Mouse (Mus musculus) kidney, postnatal 36 days (tissue): ENCODE measurements at regions not wholly inside any gene's neighbourhood (a gene's known extent, or its start where the extent isn't known, plus 50 kb on each side); places are given as distances from the start of the nearest gene placed in this dataset.

Experiments
- DNase-seq, 2 experiments: peaks; one replicate each; pipeline ENCODE4 v3.0.0; 2021 to 2022; ENCODE audit warnings: mixed read lengths in 2 of 2

DNA sequence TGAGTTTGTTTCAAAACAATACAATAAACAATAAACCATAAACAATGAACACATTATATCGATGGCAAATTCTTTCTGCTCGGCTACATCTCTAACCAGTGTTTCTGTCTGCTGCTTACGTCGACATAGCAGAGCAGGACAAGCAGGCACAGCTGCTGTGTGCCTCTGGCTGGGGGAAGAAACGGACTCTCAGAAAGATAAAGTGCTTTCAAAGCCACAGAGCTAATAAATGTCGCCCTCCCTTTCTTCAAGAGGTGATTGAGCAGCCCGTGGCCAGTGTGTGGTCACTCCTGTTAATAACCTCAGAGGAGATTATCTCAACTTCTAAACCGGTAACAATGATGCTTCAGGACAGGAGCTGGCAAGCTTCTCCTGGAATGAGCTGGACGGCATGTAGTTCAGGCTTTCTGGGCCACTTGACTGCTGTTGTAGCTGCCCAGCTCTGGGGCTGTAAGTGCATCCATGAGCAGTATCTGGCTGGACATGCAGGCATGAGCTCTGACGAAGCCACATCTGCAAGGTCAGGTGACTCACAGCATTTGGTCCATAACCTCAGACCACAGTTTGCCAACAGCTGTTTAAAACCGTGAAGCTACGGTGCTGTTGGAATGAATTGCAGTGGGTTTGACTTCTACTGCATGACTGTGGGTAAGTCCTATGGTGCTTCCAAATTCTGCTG lies 55.6 kb downstream of the Evx1 start:
- no peak for DNase-seq

DNA sequence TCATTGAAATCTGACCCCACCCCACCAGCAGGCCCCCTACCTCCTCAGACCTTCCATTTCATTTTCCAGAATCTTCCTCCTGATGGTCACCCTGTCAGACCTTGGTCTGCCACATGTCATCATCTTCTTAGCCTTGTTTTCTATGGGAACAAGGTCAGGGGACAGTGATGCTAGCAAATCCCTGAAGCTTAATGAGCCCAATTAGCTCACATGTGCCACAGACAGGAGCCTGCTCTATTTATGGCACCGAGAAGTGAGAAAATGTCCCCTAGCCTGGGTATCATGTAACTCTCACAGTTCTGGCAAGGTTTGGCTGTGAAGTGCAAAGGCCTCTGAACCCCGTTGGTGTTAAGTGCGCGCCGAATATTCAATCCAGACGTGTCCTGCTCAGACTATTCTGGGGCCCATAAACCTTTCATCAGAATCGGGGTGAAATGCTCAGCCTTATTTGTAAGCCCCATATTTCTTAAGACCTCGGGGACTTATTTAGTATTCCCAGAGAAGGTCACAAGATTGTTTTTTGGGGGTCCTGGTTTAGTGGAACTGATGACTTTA lies 57.6 kb downstream of the Evx1 start:
- DNase-seq, result no peak

DNA sequence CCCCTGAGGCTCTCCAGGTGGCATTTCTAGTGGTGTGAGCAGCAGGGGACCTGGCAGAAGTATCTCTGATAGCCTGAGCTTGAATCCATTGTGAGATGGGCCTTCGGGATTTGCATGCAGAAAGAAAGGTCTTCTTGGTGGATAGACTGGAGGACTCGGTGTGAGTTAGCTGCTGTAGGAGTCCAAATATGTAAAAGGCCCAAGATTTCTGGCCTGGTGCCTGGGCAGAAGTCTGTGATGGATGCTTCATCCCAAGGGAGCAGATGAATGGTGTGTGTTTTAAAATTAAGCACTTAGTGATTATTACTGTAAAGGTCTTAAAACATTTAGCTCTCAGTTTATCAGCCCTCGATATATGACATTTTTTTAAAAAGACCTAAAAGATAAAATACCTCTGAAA lies 65.8 kb downstream of the Evx1 start:
- no peak for DNase-seq

DNA sequence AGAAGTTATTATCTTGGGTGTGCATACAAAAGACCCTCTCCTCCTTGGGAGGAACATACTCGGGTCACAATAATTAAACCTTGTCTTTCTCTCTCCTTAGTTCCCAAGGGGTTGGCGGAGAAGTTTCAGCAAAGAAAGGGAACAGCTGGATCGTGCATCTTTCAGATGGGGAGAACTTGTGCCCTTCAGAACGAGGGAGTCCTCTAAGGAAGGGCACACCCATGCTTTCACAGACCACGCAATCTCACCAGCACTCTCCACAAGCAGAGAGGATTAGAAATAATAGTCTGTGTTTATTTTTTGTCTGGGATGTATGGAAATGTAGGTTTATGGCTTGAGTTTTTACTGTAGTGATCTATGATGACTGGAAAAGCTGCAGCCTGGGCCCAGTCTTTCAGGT lies 66.3 kb downstream of the Evx1 start:
- no peak for DNase-seq

DNA sequence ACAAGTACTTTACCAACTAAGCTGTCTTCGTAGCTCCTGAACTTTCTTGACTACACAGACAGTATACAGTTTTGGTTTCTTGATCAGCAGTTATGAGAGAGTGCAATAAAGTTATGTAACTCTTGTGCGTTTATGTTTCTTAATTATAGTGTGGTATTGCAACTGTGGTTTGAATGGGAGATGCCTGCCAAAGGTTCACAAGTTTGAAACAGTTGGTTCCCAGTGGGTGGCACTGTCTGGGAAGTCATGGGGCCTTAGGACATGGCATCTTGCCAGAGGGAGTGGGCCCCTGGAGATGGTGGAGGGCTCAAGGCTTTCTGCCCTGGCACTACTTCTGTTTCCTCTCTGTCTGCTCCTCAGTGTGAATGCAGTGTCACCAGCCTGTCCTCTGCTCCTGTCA lies 71.7 kb downstream of the Evx1 start:
- DNase-seq, result no peak

DNA sequence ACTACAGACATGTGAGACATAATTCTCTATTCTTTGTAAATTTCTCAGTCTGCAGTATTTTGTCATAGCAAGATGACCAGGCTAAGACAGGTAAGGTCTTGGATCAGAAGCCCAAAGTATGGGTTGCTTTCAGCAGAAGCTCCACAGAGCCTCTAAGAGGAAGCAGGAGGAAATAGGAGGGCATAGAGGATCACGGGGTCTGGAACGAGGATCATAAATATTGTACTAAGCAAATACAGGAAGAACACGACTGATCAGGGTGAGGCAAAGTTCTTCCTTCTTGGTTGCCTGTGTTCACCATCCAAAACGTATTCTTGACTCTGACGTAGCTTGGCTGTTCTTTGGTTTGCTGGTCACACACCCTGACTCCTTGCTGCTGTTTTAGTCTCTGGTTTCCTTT lies 88.1 kb downstream of the Evx1 start:
- no peak for DNase-seq

DNA sequence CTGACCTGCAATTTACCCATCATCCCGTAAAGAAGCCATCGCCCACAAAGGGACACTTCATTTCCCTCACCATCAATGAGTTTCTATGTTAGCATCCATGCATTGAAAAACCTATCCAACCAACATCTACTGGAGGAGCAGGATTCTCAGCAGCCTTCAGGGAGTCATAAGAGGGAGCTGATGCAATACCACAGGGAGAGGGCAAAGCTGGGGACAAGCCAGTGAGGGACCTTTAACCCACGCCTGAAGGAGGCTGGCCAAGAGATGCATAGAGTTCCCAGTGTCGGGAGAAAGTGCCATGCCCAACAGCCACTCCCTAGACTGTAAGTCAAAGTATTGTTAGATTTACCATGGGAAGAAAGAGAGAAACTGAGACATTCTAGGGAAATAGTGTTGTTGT lies 96.7 kb downstream of the Evx1 start:
- DNase-seq, result no peak

DNA sequence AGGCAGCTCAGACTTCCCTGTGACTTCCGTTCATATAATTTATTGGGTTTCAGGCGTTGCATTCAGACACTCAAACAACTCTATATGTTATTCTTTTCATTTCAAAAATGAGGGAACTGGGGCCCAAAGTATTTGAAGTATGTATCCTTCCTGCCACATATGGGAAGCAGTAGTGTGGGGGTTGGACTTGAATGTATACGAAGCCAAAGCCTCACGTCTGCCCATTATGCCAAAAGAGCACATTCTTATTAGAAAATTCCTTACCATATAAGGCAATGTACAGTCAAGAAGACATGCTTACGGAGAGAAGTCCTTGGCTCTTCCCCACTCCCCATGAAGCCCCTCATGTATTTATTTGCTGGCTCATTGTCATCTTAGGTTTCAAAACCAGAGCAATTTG lies 97.4 kb downstream of the Evx1 start:
- no peak for DNase-seq

DNA sequence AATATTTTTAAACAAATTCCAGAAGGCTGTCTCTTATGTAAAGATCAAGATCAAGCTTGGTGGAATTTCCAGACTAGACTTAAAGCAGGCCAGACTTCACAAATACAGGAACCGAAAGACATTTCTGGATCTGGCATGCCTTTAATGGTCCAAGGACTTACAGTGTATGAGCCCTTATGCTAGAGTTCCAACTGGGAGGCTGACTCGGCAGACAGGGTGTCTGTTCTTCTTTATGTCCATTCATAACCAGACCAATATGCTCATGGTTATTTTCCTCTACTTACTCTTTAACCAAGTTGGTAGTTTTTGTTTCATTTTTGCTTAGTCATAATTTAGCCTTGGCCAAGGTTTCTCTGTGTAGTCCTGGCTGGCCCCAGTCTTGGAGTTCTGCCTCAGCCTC lies 98.0 kb downstream of the Evx1 start:
- DNase-seq, result no peak

DNA sequence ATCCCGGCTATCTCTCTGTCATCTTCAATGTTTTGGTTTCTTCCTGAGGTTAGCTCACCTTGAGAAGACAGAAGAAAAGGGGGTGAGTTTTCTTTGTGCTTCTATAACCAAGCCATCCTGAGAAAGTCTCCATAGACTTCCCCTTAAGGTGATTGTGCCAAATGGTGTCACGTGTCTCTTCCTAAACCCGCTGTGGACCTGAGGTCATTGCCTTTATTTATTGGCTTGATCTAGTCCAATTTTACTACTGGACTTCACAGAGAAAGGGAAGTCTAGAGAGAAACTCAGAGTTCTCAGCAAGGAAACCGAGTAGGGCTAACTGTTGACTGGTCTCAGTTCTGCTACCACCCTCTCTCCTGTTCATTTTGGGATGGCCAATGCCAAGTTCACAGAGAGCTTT lies 100.3 kb downstream of the Evx1 start:
- DNase-seq, result no peak

DNA sequence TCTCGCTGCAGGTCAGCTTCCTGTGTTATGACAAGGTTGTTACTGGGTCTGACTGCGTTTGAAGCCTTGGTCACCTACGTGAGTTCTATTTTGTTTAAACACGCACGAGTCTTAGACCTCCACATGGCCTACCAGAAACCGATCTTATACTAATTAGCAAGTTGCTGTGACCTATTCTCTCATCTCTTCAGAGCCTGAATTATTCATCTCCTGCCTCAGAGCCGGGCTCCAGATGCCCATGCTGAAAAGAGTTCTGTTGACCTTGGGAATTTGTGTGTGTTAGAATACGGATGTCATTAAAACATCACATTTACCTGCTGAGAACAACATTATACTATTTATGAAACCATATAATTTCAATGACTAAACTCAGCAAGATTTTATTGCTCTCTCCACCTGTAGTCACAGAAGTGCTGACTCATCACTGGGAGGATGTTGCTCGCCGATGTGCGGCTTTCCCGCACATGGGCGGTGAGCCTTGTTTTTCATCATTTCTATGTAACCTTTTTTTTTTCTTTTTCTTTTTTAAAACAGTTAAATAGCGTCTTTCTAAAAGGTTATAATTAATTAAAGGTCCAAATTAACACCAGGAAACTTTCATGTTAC lies 102.1 kb downstream of the Evx1 start:
- DNase-seq, result no peak

DNA sequence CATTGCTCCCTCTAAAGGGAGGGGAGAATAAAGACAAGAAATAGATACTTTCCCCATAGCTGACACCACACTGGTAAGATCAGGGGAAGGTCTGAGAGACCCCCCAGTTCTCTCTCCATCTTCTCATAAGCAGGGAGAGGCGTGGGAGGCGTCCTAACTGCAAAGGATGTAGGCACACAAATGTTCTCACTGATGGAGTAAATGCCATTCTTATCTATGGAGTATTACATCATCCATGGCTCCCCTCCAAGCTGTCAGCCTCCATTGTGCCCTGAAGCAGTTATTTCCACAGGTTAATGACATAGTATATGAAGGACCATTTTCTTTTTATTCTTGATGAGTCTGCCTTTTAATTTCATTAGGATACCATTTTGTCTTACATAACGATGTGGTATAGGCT lies 103.2 kb downstream of the Evx1 start:
- no peak for DNase-seq

DNA sequence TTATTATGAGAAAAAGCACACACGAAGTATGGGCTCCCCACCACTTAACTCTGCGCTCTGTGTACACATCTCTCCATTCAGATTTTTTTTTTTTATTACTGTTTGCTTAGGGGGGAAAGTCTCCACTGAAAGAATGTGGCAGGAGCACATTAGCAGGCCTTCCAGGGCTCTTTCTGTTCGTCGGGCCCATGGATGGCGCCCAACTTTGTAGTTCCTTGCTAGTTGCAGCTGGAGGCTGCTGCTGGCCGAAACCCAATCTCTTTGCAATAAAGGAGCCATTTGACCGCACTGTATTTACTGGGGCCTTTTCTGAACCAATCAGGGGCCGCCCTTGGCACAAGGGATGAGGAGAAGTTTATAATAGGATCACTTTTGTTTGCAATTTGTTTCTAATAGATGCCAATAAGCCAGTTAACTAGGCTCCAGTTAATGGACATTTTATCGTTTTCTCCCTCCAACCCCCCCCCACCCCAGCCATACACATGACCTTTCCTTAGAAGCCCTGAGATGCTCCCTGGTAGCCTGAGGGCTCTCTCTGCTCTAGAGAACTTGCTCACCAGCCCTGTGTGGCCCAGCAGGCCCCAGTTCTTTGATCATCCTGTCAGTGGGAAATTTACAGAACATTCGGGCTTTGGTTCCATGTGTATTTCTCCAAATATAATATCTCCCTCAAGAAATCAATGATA lies 104.3 kb downstream of the Evx1 start:
- DNase-seq, result peak; percentile 5 to 32

DNA sequence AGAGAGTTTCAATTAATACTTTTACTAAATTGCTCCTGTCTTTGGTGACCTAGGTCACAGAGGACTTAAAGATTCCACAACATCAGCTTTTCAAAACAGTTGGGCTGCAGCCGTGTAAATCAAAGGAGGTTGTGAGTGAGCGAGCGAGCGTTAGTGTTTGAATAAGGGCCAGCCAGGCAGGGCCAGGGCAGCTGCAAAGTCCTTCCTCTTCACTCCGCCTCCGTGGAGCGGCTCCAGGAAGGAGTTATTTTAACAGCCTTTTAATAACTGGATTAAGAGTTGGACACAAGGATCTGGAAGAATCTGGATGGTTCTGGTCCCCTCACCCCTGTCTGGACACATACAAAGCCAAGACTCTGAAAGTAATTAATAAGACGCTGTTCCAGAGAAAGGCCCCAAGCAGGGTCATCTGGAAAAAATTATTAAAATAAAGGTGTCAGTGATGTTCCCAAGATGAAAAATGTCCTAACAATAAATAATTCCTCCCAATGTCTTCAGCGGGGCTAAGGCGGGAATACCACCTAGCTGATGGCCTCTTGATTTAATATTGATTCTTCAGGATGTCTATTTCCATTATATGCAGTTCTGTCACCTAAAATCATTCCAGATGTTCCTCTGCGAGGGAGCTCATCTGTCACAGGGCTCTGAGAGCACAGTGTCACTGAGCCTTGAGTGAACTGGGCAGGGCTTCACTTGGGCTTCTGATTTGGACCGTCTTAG lies 105.3 kb downstream of the Evx1 start:
- DNase-seq, result peak; percentile 54 to 78

DNA sequence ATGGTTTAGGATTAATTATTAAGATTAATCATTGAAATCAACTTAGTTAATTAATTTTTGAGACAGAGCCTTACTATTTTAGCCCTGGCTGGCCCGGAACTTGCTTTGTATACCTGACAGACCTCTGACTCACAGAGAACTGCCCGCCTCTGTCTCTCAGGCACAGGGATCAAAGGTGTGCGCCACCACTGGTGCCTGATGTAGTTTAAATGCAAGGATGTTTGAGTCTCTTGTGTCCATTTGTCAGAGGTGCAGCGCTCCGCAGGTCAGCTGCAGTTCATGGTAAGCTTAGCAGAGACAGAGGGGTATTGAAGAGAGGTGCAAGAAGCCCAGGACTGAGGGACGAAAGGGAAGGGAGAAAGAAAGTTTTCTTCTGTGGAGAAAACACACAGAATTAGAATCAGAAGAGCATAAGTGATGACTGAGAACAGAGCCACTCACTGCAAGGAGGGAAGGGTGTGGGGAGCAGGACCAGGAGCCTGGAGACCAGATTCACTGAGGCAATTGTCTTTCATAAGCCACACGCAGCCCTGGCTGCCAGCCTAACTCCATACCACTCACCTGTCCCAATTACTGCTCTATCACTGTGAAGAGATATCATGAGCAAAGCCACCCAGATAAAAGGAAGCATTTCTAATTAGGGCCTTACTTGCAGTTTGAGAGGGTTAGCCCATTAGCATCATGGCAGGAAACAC lies 107.1 kb downstream of the Evx1 start:
- peak in 1 of 2 experiments; percentile 8 for DNase-seq

DNA sequence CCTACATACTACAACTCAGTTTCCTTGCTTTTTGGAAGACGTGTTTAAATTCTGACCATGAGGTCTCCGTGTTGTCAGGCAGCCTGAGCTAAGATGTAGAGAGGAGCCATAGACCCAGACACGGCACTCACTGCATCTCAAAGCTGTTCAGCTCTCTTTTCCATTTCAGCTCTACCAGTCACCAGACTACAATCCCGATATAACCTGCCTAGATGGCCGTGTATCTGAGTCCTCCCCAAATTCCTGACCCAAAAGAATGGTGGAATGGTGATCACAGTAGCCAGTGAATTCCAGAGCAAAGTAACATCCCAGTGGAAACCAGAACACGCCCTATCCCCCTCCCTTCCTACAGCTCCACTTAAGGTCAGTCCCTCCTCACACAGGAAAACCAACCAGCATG lies 108.5 kb downstream of the Evx1 start:
- DNase-seq, result no peak

DNA sequence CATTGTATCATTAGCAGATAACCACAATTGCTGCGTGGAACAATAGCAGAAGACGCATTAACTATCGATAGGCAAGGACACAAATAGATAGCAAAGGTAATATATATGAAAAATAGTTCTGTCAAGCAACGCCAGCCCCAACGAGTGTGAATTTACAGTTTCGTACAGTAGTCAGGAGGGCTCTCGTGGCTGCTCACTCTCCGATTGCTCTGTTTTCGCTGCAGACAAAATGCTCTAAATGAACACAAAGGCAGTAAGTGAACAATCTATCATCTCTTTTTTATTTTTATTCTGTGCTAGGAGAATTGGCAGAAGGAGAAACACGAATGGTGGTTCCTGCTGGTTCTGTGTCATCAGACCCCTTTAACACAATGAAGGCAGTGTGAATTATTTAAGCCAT lies 109.4 kb downstream of the Evx1 start:
- no peak for DNase-seq

DNA sequence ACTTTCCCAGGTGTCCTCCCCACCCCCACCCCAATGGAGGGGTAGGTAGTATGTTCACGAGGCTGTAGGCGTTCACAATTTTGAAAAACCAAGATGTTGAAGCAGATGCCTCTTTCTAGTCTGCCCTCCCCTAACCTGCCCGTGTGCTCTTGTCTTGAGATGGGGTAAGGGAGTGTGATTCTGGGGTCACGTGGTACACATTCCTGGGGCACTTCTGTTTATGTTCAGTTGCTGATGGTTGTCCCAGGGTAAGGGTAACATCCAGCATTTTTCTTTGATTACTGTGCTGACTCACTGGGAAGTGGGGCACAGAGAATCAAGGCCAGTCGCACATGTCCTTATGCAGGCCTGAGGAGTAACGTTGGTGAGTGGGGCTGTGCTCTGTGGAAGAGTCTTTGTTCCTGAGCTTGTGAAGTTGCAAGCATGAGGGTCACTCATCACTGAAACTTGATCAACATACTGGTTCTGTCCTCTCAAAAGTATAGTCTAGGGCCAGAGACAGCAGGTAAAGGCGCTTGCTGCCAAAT lies 110.3 kb downstream of the Evx1 start:
- DNase-seq, result no peak

DNA sequence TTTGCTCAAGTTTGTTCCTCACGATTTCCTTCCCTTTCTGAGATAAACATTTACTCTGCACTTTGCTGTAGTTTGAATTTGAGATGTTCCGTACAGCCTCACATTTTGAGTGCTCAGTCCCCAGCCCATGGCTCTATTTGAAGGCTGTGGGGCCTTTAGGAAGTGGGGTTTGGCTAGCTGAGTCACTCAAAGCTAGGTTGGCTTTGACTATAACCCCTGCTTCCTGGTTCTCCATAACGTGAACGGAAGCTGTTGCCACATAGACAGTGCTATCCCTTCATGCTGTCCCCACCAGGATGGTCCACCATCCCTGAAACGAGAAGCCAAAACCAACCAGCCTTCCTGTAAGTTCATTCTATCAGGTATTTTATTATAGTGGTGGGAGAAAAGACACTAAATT lies 111.1 kb downstream of the Evx1 start:
- DNase-seq, result no peak

DNA sequence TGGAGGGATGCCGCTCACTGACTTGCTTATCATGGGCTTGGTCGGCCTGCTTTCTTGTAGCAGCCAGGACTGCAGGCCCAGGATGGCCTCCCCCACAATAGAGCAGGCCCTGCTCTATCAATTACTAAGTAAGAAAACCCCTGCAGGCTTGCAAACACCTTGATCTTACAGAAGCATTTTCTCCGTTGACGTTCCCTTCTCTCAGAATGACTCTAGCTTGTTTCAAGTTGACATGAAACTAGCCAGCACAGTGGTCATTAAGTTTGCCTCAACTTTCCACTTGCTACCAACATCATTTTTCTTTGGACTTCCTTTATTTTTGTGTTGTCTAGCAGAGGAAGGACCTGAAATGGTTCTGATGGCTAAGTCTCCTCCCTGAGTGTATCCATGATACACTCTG lies 111.8 kb downstream of the Evx1 start:
- DNase-seq, result no peak

DNA sequence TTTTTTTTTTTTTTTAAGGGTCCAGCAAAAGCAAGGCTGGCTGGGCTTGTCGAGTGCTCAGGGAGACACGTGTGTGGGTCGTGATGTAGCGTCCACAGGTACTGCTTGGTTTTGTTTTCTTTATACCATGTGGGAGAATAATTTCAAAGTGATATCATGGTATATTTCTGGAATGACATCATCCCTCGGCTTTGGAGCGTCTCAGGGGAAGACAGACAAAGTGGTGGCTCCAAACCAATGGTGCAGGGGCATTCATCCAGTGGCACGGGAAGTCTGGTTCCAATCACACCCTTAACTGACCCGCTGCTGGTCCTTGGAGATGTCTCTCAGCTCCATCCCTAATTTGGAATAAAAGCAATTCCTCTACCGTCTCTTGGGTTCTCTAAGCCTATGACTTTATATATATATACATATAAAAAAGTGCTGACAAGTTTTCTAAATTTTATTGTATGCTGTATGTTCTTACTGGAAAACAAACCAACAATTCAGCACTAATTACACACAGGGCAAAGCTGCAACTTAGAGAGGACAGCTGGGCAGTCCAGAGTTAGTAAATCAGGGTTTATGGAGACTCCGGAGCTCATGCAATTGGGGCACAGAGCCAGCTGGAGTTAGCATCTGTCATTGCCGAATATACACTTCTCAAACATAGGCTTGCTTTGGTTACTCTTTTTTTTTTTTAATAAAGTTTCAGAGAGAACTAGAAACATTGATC lies 115.3 kb downstream of the Evx1 start:
- no peak for DNase-seq

DNA sequence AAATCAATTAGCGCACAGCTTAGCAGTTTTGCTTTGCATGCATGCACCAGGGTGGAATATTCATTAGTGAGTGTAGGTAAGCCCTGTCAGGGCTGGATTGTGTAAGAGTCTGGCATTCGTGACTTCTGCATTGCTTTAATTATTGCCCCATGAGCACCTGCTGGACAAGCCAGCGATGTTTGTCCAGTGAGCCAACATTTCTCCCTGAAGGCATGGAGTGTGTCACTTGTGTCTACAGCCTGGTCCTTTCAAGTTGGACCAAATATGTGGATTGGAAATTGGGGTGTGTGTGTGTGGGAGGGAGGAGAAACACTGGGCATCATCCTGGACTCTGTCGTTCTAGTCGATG lies 115.9 kb downstream of the Evx1 start:
- DNase-seq, result no peak
